Comparison of ENCODE assay signal across 8 mouse cellular contexts in the genomic region with DNA sequence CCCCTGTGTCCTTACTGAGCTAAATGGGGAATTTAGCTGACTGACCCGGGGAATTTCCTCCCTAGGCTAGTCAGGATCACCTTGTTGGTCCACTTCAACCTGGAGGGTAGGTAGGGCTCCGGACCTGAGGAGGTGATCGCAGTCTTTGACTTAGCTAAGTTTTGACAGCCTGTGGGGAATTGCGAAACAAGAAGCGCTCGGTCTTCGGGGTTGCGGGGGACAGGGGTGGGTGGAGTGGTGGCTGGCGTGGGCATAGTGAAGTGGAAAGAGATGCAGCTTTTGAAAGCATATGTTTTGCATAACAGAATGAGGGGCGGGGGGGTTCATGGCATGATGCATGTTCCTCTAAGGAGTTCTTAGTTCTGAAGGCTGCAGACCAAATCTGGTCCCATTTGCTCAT. TPM values are rescaled to one million over a fixed set of nuclear protein-coding genes. Genes with fewer than 3 reads are reported as not detected.
DNase-seq lines count a peak whose midpoint lies in the region; ATAC-seq and TF ChIP-seq lines count a peak whose summit lies in the region.

No protein-coding gene starts in this region.

- intact Hi-C loops in left cerebral cortex, postnatal 14 days (cut with DNase I) = loop anchor here (1.0 kb wide), 1 partner anchor 28 kb away; no protein-coding TSS in a partner anchor

- peaks cover 19% of the 10 kb centered on the region for H3K36me3 ChIP-seq in limb, embryonic 14.5 days (ENCODE audit: control insufficient read depth, insufficient read depth, low read length)
- peaks cover 9% of the 10 kb centered on the region; the same call in 1 of the 2 replicates for H3K36me3 ChIP-seq in midbrain, embryonic 12.5 days

- peak overlapping the region; percentile 76 for H3K4me2 ChIP-seq in limb, embryonic 14.5 days (replicated peaks; ENCODE audit: low read depth, low read length, severe bottlenecking)
- peak overlapping the region; percentile 76 for H3K4me2 ChIP-seq in midbrain, embryonic 12.5 days (replicated peaks)

- no peaks in the 10 kb centered on the region for H3K4me1 ChIP-seq in limb, embryonic 14.5 days (ENCODE audit: control insufficient read depth, insufficient read depth, low read length)
- H3K4me1 ChIP-seq in midbrain, embryonic 12.5 days = peaks cover 6% of the 10 kb centered on the region; the same call in 1 of the 2 replicates

- H3K27me3 ChIP-seq in limb, embryonic 14.5 days (ENCODE audit: control insufficient read depth, insufficient read depth, low read length) = no peaks in the 10 kb centered on the region
- no peaks in the 10 kb centered on the region for H3K27me3 ChIP-seq in midbrain, embryonic 12.5 days

- H3K9me3 ChIP-seq in limb, embryonic 14.5 days (ENCODE audit: control insufficient read depth, low read length) = no peaks in the 10 kb centered on the region
- H3K9me3 ChIP-seq in midbrain, embryonic 12.5 days = no peaks in the 10 kb centered on the region

- WGBS in limb, embryonic 14.5 days = 2% methylated on average over 10 of the region's 10 CpGs
- 6% methylated on average over 10 of the region's 10 CpGs for WGBS in midbrain, embryonic 12.5 days

- peak; percentile 33 to 64 for DNase-seq in heart, adult 18-20 months
- no peak for DNase-seq in heart, adult 8-10 months (ENCODE audit: low spot score)
- DNase-seq in NIH3T3 (ENCODE audit: low read depth) = peak; percentile 20
- DNase-seq in limb, embryonic 14.5 days (ENCODE audit: low spot score) = no peak
- no peak for DNase-seq in right cerebral cortex, adult 18-20 months
- no peak for DNase-seq in left cerebral cortex, postnatal 14 days (ENCODE audit: low spot score in 2 of 2)

- peak; percentile 66 for ATAC-seq in granulocyte monocyte progenitor cell, adult 5-6 weeks (replicated peaks; ENCODE audit: poor library complexity, severe bottlenecking)
- no peak for ATAC-seq in limb, embryonic 14.5 days (ENCODE audit: low FRiP score, low read depth)
- ATAC-seq in midbrain, embryonic 12.5 days (ENCODE audit: low FRiP score, low read depth) = no peak

- peak overlapping the region; percentile 83 for H3K9ac ChIP-seq in limb, embryonic 14.5 days (ENCODE audit: low read depth, low read length, severe bottlenecking)
- peak overlapping the region; percentile 73 for H3K9ac ChIP-seq in midbrain, embryonic 12.5 days (replicated peaks)

- no peak overlapping the region for H3K27ac ChIP-seq in limb, embryonic 14.5 days (replicated peaks; ENCODE audit: low read depth, low read length)
- H3K27ac ChIP-seq in midbrain, embryonic 12.5 days (replicated peaks) = peak overlapping the region; percentile 74; the same call in 1 of the 2 replicates

- peak overlapping the region; percentile 72 for H3K4me3 ChIP-seq in limb, embryonic 14.5 days (replicated peaks; ENCODE audit: low read length)
- peak overlapping the region; percentile 65 for H3K4me3 ChIP-seq in midbrain, embryonic 12.5 days

- no peak for TF ChIP-seq POLR2A in limb, embryonic 14.5 days (IDR thresholded peaks at IDR 0.05; ENCODE audit: borderline replicate concordance, extremely low read depth, insufficient read depth, insufficient read length)

RNA-seq across cellular contexts. Expression of gene Cln5, which starts 0.8 kb away (rescaled TPM):
- 10 to 100 TPM; 20.0 to 21.3 TPM for total RNA-seq in heart, adult 18-20 months (2021)
- total RNA-seq in heart, adult 8-10 months (2022) = 10 to 100 TPM; 18.7 to 24.8 (median 21.1) TPM
- 34.0 and 37.8 TPM in 2 replicates for total RNA-seq in granulocyte monocyte progenitor cell, adult 5-6 weeks (2014; fragmentation: Nextera tagmentation)
- 40.2 and 40.5 TPM in 2 replicates for total RNA-seq in granulocyte monocyte progenitor cell, adult 5-6 weeks (2017)
- polyA plus RNA-seq in limb, embryonic 14.5 days (2012; rRNA removed) = 20.6 and 22.3 TPM in 2 replicates
- 33.8 and 34.2 TPM in 2 replicates for polyA plus RNA-seq in limb, embryonic 14.5 days (2014; fragmentation: Nextera tagmentation; extraction: Ambion mirVana)
- polyA plus RNA-seq in midbrain, embryonic 12.5 days (2016; fragmentation: Nextera tagmentation; extraction: Ambion mirVana) = 20.6 and 21.9 TPM in 2 replicates
- 1 to 10 TPM; 6.3 to 7.4 TPM for total RNA-seq in left cerebral cortex, postnatal 14 days (2021)

RNA-seq across cellular contexts. Expression of gene Acod1, which starts 24.0 kb away (rescaled TPM):
- total RNA-seq in heart, adult 18-20 months (2021) = not detected
- total RNA-seq in heart, adult 8-10 months (2022) = under 1 TPM in 1 of 4 experiments, not detected in 3; 0.09 TPM
- not detected in 2 replicates for total RNA-seq in granulocyte monocyte progenitor cell, adult 5-6 weeks (2014; fragmentation: Nextera tagmentation)
- total RNA-seq in granulocyte monocyte progenitor cell, adult 5-6 weeks (2017) = 0.67 TPM in 1 of 2 replicates, not detected in the other
- polyA plus RNA-seq in limb, embryonic 14.5 days (2012; rRNA removed) = 0.03 and 0.06 TPM in 2 replicates
- not detected in 2 replicates for polyA plus RNA-seq in limb, embryonic 14.5 days (2014; fragmentation: Nextera tagmentation; extraction: Ambion mirVana)
- not detected in 2 replicates for polyA plus RNA-seq in midbrain, embryonic 12.5 days (2016; fragmentation: Nextera tagmentation; extraction: Ambion mirVana)
- total RNA-seq in left cerebral cortex, postnatal 14 days (2021) = not detected

RNA-seq across cellular contexts. Expression of gene Fbxl3, which starts 28.6 kb away (rescaled TPM):
- total RNA-seq in heart, adult 18-20 months (2021) = 10 to 100 TPM; 58.2 to 61.1 TPM
- total RNA-seq in heart, adult 8-10 months (2022) = 10 to 100 TPM; 45.0 to 59.5 (median 55.1) TPM
- 30.3 and 40.0 TPM in 2 replicates for total RNA-seq in granulocyte monocyte progenitor cell, adult 5-6 weeks (2014; fragmentation: Nextera tagmentation)
- total RNA-seq in granulocyte monocyte progenitor cell, adult 5-6 weeks (2017) = 48.0 and 55.6 TPM in 2 replicates
- polyA plus RNA-seq in limb, embryonic 14.5 days (2012; rRNA removed) = 84.7 and 98.3 TPM in 2 replicates
- polyA plus RNA-seq in limb, embryonic 14.5 days (2014; fragmentation: Nextera tagmentation; extraction: Ambion mirVana) = 39.2 and 39.3 TPM in 2 replicates
- polyA plus RNA-seq in midbrain, embryonic 12.5 days (2016; fragmentation: Nextera tagmentation; extraction: Ambion mirVana) = 26.3 and 27.2 TPM in 2 replicates
- 10 to 100 TPM; 72.2 to 74.1 TPM for total RNA-seq in left cerebral cortex, postnatal 14 days (2021)

Comparison
In these comparisons a context has a peak if more than half of its experiments do, and no peak if none do; other contexts are left out.
1. DNase-seq: peak in heart, adult 18-20 months (2 of 2) and NIH3T3 (single experiment); none in heart, adult 8-10 months (single experiment), limb, embryonic 14.5 days (single experiment), right cerebral cortex, adult 18-20 months (single experiment) and left cerebral cortex, postnatal 14 days (0 of 2).